Mouse (Mus musculus) heart, adult 2 months (tissue): ENCODE measurements around the gene Sh3kbp1.

Experiments used
- CTCF ChIP-seq: fragments of 200-600 bp; IDR thresholded peaks from 2 replicates; pipeline ENCODE4 v1.8.1; 2022; ENCODE audit warnings: antibody characterized with exemption, mild to moderate bottlenecking, moderate library complexity
- EP300 ChIP-seq: fragments of 200-500 bp; IDR thresholded peaks from 2 replicates; pipeline ENCODE4 v1.6.1; 2011; ENCODE audit warnings: low read depth, low read length, control low read depth; ENCODE audit not compliant: insufficient read depth

- TF ChIP-seq CTCF (no peak), EP300 (no peak)
Measured at GRCm38 (mm10) chrX:159744620-159745019, 117.5 kb downstream of the Sh3kbp1 start.
